Mouse (Mus musculus): ENCODE results near the gene Clpx.
"Not testable (repeated sequence)": the region's sequence is repeated elsewhere in the genome, so short reads cannot be mapped to it uniquely, and the experiment has no call there.

Clpx gene

DNA sequence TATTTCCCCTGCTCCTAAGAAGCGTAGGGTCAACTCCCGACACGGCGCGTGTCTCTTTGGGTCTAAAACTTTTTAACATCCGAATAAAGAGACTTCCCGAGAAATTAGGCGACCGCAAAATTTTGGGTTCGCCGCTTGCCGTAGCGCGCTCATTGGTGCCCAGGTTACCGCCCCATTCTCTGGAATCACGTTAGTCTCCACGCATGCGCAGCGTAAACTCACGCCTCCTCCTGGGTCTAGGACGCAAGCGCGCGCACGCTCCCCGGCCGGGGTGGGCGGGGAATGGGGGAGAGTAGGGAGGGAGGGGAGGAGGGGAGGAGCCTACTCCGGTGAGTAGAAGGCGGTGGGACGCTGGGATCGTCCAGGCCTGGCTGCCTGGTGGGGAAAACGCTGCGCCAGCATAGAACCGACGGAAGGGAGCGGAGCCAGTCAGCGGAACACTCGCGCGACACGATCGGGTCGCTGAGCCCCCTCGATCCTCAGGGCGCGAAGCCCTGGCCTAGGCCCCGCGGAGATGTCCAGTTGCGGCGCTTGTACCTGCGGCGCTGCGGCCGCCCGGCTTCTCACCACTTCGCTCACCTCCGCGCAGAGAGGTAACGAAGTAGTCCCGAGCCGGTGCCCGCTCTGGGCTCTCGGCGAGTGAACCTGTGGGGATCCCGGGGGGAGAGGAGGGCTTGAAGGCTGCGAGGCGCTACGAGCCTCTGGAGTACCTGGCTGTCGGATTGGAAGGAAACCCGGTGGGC, at the start of gene Clpx:
TSS of gene Clpx (plus strand) at position 288 of the 743 bp plus-strand sequence.
- in situ Hi-C loops (cut with MboI; ENCODE audit: low sequenced_read_pairs): no loop called here

DNA sequence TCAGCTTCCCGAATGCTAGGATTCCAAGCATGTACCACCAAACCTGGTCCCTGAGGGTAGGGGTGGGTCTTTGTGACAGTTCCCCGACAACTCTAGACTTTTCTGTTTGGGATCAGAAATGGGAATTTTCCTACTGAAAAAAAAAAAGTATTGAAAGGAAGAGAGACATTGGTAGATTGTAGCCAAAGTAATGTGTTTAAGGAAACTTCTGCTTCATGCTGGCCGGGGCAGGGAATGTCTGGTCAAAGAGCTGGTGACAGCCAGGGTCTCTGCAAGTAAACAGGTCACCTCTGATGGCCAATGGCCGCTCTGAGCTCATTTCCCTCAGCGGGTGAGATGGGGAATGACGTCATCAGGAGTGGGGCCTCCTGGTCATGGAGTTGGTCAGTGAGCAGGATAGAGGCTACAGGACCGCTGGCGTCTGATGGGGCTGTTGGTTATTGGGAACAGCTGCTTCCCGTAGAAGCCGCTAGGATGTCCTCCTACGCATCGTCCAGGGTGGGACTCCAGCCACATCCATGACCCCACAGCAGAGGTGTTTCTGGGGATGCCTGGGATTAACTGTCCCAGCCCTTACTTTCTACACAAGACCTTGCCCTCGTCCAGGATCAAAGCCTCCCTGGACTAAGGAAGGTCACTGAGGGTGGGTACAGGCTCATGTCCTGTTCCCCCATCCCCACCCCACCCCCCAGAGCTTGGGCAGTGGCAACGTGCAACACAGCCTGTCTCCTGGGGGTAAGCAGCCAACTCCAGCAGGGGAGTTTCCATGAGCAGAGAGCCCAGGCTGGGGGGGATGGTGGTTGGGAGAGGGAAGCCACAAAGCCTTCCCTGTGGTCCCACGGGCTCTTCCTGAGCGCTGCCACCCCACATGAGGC, 46.3 kb upstream of the Clpx start:
- in situ Hi-C loops (cut with MboI; ENCODE audit: low sequenced_read_pairs): no loop called here

DNA sequence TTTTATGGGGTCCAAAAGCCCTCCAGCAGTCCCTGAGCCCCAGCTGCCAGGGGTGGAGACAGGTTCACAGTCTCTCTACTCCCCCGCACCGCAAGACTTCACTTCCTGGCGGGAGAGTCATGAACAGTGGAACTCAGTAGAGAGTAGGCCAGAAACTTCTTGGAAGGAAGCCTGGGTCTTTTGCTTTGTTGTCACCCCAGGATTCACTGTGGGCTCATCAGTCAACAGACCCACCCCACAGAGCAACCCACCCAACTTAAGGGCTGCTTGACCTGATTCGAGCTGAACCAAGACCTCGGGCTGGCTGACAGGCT, 45.7 kb upstream of the Clpx start:
- in situ Hi-C loops (cut with MboI; ENCODE audit: low sequenced_read_pairs): no loop called here

DNA sequence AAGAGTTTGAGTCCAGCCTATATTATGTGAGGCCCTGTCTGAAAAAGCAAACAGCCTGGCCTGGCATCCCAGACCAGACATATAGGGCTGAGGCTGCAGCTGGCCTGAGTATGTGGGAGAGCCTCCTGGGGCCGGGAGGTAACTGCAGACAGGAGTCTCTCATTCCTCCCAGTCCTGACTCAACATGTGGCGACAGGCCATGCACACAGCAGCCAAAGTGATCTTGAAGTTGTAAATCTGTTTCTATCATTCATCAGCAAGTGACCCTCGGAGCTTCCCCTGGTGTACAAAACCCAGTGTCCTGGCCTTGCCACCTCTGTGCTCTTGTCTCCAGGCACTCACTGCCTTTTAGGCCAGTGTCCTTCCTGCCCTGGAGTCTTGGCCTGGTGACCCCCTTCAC, 42.0 kb upstream of the Clpx start:
- in situ Hi-C loops (cut with MboI; ENCODE audit: low sequenced_read_pairs): no loop called here

DNA sequence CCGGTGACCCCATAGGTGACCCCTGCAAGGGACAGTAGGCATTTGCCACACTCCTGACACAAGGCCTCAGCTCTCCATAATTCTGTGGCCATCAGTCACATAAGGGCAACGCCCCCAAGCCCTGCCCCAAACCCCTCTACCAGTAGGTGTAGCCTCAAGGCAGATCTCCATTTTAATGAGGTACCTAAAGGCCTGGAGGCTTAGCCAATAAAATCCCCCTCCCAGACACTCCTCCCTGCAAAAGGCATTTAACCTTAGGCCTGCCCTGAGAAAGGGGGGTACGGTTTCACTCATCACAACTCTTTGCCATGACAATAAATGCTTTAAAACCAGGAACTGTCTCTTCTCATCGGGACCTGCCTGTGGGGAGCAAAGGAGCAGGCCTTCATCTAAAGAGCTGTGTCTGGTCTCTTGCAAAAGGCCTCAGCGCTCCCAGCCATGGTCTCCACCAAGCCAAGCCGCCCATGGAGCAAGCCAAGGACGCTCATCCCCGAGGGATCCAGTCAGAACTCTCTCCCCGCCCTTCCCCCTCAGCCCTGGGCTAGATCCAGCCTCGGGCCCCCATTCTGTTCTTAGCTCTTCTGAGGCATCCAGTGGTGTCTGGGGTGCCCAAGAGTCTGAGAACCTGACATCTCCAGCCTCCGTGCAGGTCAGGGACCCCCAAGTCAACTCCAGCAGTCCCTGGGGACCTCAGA, 38.0 kb upstream of the Clpx start:
- in situ Hi-C loops (cut with MboI; ENCODE audit: low sequenced_read_pairs): no loop called here

DNA sequence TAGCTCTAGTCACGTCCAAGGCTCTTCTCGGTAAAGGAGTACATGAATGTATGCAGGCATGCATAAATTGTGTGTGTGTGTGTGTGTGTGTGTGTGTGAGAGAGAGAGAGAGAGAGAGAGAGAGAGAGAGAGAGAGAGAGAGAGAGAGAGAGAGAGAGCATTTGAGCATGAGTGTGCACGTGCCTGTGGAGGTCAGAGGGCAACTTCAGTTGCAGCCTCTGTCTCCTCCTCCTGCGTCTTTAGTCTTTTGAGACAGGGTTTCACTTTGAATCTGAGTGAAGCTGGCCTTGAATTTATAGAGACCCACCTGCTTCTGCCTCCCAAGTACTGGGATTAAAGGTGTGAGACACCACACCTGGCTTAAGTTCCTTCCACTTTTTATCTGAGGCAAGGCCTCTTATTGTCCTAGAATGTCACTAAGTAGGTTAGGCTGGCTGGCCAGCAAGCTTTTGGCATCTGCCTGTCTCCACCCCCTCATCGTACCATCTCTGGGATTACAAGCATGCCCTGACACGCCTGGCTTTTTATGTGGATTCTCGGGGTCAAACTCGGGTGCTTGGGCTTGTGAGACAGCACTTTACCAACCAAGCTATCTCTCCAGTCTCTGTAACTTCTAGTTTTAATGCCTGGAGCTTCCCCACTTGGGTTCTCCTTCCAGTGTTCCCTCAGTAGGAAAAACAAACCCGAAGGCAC, 36.7 kb upstream of the Clpx start:
- in situ Hi-C loops (cut with MboI; ENCODE audit: low sequenced_read_pairs): no loop called here

DNA sequence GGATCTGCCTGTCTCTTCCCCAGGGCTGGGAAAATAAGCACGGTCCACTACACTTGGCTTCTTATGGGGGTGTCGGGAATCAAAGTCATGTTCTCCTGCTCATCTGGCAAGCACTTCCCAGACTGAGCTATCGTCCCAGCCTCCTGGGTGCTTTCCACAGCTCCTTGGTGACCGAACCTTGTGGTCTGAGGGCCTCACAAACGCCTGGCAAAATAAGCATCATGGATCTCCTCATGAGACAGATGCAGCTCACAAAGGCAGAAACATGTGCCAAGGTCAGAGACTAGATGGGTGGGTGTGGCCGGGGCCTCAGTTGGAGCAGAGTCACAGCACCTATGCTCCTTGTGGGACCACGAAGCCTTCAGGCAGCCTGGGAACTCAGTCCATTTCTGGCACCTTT, 34.7 kb upstream of the Clpx start:
- in situ Hi-C loops (cut with MboI; ENCODE audit: low sequenced_read_pairs): no loop called here

DNA sequence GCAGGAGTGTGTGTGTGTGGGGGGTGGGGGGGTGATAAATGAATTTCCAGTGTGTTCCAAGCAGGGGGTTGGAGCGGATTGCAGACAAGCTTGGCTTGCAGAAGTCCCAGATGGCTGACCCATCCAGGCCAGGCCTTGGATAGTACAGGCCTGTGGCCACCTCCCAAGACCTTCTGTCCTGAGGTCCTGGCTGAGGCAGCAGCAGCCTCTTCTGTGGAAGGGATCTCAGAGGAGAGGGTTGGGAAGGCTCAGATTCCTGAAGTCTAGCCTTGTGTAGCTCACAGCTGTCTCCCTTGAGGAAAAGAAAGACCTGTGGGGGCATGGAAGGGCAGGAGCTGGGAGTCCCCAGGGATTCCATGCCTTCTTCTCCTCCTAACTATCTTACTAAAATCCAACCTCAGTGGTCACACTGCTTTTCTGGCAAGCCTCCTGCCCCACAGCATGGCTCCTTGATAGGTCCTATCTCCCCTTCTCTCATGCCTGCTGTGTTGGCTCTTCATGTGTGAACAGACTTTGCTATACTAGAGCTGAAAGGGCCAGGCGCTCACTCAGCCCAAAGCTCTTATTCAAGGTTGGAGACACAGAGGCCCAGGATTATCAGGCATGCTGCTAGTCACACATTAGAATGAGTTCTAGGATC, 32.3 kb upstream of the Clpx start:
- in situ Hi-C loops (cut with MboI; ENCODE audit: low sequenced_read_pairs): no loop called here

DNA sequence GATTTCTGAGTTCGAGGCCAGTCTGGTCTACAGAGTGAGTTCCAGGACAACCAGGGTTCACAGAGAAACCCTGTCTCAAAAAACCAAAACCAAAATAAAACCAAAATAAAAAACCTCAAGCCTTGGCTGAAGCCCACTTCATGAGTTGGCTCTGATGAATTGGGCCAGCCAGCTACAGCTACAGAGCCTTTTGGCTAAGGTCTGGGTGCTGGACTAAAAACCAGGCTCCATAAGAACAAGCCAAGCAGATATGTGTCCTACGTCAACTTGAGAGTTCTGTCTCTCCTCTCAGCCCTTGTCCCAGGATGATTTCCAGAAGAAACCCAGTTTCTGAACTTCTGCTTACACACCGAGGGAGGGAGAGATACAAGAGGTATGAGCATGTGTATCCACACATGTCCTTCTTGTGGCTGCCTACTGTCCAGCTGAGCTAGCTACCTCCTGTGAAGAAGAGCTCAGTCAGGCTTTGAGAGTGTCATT, 31.4 kb upstream of the Clpx start:
- in situ Hi-C loops (cut with MboI; ENCODE audit: low sequenced_read_pairs): no loop called here

DNA sequence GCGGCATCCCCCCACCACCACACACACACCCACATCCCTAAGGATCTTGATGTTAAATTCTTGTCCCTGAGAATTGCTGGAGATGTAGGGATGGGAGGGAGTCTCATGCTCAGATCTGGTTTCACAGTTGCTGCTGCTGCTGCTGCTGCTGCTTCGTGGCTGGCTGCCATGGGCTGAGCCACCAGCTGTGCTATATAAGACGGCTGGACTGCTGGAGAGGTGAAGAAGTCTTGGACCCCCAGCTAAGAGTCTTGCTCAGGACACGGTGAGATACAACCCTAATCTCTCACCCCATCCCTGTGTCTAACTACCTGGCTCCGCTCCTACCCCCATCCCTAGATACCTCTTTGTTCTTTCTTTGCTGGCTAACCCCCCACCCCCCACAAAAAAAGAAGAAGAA, 29.1 kb upstream of the Clpx start, which contains the start of gene Cilp:
TSS of gene Cilp (plus strand) at position 222 of the 400 bp plus-strand sequence.
- in situ Hi-C loops (cut with MboI; ENCODE audit: low sequenced_read_pairs): no loop called here

DNA sequence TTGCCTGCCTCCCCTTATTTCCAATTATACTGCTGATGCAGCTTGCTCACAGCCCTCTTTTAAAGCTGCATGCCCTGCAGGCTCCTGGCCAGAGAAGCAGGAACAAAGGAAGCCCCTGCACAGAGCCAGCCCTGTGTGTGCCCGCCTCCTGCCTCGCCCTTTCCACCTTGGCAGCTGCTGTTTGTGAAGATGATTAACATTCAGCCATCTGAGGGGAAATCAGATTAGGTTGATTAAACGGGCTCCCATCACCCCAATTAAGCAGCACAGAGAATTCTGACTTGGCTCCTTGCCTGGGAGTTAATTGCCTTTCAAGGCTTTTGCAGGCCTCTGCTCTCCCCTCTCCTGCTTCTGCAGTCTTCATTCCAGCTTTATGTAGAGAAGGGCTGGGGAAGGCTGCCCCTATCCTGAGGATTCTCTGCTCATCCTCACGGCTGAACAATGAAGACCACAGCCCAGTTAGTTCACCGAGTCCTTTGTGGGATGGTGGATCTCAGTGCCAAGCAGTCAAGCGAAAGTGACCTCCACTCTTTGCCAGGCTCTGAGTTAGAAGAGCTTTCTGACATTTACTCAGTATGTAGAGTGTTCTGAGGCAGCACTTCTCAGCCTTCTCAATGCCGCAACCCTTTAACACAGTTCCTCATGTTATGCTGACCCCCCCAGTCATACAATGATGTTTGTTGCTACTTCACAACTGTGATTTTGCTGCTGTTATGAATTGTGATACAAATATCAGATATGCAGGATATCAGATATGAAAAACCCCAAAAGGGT, 26.1 kb upstream of the Clpx start:
- in situ Hi-C loops (cut with MboI; ENCODE audit: low sequenced_read_pairs): no loop called here

DNA sequence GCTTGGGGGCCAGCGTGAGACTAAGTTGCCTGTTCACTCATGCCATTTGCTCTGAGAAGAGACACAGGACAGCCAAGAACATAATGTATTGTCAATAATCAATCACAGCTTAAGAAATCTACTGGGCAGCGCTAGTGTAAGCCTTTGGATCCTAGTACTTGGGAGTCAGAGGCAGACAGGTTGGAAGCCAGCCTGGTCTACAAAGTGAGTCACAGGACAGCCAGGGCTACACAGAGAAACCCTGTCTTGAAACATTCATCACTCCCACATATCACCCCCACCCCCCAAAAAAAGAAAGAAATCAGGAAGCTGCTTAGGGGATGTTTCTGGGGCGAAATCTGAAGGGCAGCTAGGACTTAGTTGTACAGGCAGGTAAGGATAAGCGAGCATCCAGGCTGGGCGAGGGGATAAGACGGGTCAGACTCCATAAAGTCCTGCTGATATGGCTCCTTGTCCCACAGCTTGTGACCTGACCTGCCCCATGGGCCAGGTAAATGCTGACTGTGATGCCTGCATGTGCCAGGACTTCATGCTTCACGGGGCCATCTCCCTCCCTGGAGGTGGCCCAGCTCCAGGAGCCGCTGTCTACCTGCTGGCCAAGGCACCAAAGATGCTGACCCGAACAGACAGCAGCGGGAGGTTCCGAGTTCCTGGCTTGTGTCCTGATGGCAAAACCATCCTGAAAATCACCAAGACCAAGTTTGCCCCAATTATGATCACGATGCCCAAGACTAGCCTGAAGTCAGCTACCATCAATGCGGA, 20.8 kb upstream of the Clpx start:
- in situ Hi-C loops (cut with MboI; ENCODE audit: low sequenced_read_pairs): no loop called here

DNA sequence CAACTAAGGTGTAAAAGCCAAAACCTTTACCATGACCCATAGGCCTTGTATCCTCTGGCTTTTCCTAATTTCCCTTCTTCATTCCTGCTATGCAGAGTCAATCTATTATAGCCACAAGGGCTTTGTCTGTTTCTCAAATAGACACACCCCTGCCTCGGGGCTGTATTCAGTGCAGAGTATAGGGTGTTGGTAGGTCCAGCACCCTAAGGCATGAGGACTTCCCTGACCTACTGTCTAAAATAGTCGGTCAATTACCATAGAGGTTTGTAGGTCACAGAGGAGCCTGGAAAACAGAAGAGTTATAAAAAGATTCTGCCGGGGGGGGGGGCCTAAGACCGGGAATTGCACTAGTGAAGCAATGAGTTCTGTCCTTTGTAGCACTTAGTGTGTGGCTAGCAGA, 20.2 kb upstream of the Clpx start:
- in situ Hi-C loops (cut with MboI; ENCODE audit: low sequenced_read_pairs): no loop called here

DNA sequence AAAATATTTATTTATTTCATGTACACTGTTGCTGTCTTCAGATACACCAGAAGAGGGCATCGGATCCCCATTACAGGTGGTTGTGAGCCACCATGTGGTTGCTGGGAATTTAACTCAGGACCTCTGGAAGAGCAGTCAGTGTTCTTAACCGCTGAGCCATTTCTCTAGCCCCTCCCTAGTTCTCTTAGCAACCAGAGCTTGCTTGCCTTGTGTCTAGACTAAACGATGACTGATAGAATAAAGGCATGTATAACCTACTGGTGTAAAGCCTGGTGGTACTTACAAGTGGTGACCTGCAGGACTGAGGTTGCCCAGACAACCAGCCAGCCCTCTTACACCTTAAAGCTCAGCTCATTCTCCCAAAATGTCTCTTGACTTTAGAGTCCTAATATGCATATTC, 19.2 kb upstream of the Clpx start:
- in situ Hi-C loops (cut with MboI; ENCODE audit: low sequenced_read_pairs): loop anchor here (5.0 kb wide), 1 partner anchor 38 kb away; no protein-coding TSS in a partner anchor

DNA sequence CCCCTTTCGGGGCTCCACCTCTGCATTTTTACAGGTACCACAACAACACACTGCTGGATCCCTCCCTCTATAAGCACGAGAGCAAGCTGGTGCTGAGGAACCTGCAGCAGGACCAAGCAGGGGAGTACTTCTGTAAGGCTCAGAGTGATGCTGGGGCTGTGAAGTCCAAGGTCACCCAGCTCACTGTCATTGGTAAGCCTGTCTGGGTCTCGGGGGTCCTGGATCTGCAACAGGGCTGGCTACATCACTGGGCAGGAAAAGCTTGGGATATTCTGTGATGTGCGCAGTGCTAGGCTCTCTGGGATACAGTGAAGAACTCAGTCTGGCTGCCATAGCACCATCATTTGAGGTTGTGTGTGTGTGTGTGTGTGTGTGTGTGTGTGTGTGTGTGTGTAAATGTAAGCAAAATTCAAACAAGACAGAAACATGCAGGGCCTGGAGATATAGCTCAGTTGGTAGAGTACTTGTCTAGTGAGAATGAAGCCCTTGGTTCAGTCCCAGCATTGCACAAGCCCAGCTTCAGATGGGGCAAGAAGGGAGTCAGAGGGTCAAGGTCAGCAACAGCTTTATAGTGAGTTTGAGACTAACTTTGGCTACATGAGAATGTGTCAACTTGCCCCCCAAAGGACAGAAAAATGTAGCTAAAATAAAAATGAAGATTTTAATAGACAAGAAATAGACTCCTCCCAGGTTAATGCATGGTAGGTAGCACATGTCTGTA, 18.1 kb upstream of the Clpx start:
- in situ Hi-C loops (cut with MboI; ENCODE audit: low sequenced_read_pairs): loop anchor here (5.0 kb wide), 1 partner anchor 39 kb away; no protein-coding TSS in a partner anchor

DNA sequence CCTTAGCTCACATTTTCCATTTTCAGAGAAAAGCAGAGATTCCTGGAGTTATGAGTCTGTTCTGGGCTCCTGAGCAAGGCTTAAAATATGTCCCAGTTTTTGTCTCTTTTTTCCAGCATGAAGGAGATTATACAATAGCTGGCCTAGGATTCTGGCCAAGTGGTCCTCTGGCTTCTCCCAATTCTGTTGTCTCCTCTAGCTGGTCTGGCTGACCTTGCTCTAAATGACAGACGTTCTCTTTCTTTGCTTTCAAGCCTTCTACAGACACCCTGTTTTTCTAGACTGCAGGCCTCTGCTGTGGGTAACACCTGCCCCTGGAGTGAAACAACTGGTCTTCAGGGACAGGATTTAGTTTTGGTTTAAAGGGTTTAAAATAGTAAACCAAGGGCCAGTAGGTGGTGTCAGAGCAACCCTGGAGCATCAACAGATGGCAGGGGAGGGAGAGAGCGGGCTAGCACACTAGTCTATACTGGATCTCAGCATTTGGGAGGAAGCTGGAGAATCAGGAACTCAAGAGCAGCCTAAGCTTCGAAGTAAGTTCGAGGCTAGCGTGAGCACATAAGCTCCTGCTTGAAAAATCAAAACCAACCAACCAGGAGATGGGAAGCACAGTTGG, 12.4 kb upstream of the Clpx start:
- in situ Hi-C loops (cut with MboI; ENCODE audit: low sequenced_read_pairs): no loop called here

DNA sequence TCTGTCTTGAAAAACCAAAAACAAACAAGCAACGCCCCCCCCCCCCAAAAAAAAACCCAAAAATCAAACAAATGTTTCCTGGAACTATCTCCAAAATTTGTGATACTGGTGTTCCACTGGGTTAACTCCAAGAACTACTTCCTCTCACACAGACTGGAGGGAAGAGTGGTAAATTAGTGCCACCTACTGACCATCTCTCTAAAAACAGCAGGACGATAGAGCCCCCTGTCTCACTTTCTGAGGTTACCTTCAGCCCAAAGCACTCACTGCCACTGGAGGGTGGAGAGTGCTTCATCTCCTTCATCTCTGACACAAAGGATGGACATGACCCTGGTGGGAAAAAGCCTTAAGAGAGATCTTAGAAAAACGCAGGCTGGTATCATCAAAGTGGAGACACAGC, 10.8 kb upstream of the Clpx start:
- in situ Hi-C loops (cut with MboI; ENCODE audit: low sequenced_read_pairs): no loop called here

DNA sequence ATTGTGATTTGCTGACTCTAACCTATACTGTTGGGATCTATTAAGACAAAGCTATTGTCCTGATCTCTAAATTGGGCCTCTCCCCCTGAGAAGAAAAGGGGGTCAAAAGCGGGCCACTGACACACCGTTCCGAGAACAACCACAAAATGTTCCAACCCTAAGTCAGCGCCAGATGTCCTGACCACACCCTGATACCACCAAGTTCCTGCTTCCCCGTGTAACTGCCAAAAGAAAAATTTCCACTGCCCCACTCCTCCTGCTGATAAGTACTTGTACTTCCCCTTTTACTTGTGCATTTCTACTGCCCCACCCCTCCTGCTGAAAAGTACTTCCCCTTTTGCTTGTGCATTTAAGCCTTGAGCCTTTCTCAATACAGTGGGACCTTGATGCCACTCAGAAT, 5.8 kb upstream of the Clpx start:
- in situ Hi-C loops (cut with MboI; ENCODE audit: low sequenced_read_pairs): not testable (repeated sequence)

Measured in CH12F3 (cell line).